Mouse (Mus musculus) brain, embryonic 14.5 days (tissue): ENCODE results near the gene Hoxd9. TPM values are rescaled to one million over a fixed set of nuclear protein-coding genes. Genes with fewer than 3 reads are reported as not detected.
A peak's percentile ranks its signal among the peaks of the same experiment; 100 is the strongest.

Experiments used
- DNase-seq: peaks from one replicate; pipeline ENCODE4 v3.0.0-alpha.2; 2011; ENCODE audit warnings: low read depth
- CTCF ChIP-seq: fragments of 200-500 bp; IDR thresholded peaks from 2 replicates; pipeline ENCODE4 v1.5.1; 2012; ENCODE audit warnings: inconsistent platforms, mild to moderate bottlenecking, moderate library complexity, borderline replicate concordance; ENCODE audit not compliant: insufficient read depth, insufficient read length; ENCODE audit errors: extremely low read depth
- POLR2A ChIP-seq: fragments of 200-500 bp; IDR thresholded peaks from 2 replicates; pipeline ENCODE4 v1.6.1; 2012; ENCODE audit warnings: mild to moderate bottlenecking, inconsistent platforms, borderline replicate concordance; ENCODE audit not compliant: poor library complexity, insufficient read depth, insufficient read length, severe bottlenecking; ENCODE audit errors: extremely low read depth
- polyA plus RNA-seq: library from polyadenylated mRNA; depleted of rRNA; stranded (reverse); fragments of >200 nt; gene quantifications from 2 replicates; pipeline ENCODE4 v1.2.3, GENCODE M21; 2012

The Hoxd9 gene
- polyA plus RNA-seq, 1 experiment, result 0.36 TPM

DNA sequence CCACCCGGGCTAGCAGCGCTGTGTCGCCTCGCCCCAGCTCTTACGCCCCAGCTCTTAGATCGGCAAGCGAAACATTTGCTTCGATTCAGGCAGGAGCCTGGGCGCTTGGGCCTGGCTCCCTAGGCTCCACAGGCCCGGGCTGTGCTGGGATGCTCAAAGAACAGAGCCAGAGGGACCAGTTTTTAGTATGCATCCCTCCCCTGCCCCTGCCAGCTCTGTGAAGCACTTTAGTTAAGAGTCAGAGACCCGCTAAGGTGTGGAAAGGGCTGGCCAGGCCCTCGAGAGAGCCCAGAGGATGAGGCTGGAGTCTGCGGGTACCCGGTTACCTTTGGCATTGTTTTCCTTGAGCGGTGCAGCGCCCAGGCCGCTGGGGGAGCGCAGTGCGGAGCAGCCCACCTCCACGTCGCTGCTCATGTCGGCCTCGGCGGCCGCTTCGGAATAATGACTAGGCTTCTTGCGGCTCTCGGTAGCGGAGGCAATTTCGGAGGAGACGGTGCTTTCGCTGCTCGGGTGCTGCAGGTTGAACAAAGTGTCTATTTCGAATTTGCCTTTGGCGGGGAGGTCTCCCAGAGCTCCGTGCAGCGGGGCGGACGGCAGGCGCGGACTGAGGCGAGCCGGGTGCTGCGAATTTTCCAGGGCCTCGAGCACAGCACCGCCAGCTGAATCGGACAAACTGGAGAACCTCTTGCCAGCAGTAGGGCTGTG, 38.7 kb upstream of the Hoxd9 start:
- DNase-seq, result peak; percentile 68
- TF ChIP-seq POLR2A, result no peak
- no peak for TF ChIP-seq CTCF

DNA sequence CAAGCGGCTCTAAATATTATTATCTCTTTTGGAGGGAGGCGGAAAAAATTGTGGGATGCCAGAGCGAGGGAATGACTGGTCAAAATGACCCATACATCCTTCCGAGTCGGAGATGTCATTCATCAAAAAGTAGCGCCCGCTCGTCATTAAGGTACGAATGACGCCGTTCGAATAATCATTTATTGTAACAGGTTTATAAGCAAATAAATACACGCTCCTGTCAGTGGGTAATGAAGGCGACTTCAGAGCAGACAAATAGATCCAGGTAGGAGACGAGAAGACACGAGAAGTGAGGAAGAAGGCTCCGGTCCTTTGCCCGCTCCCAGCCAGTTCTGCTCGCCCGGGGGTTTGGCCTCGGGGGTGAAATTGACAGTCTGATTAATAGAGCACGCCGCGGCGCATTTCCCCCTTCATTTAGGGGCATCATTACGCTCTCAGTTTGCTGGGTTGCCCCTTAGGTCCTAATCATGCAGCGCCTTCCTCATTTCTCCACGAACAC, 38.0 kb upstream of the Hoxd9 start, which contains the start of gene Evx2:
TSS of gene Evx2 (minus strand) at position 51 of the 499 bp plus-strand sequence.
- DNase-seq, result peak; percentile 47
- no peak for TF ChIP-seq POLR2A

- DNase-seq, result peak; percentile 25
- TF ChIP-seq POLR2A (no peak), CTCF (no peak)
These were observed 36.8 kb upstream of the Hoxd9 start for GRCm38 (mm10) chr2:74660421-74661375.

DNA sequence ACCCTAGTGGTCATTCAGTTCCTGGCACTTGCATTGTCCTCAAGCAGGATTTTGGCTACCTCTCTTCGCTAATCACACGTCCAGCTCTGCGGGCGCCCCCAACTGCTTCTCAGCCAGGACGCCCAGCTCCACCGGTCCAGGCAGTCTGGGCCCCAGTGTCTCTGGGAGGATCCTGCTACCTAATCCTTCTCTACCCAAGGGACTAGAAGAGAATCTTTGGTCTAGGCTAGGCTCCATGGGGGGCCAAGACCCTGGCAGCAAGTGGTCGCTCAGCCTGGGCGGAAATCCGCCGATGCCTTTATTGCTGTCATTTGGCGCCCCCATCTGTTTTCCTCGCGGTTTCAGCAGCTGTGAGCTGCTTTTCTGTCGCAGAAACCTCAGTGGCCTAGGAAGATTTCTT, 35.8 kb upstream of the Hoxd9 start:
- DNase-seq, result peak; percentile 89
- peak; percentile 78 for TF ChIP-seq CTCF
- no peak for TF ChIP-seq POLR2A

- no peak for TF ChIP-seq POLR2A
- TF ChIP-seq CTCF, result peak; percentile 92
- DNase-seq, result peak; percentile 86
These were observed 34.1 kb upstream of the Hoxd9 start for GRCm38 (mm10) chr2:74663291-74663925.

- no peak for DNase-seq
- TF ChIP-seq POLR2A, result no peak
- no peak for TF ChIP-seq CTCF
These were observed 31.1 kb upstream of the Hoxd9 start for GRCm38 (mm10) chr2:74666411-74666810.

- no peak for DNase-seq
- TF ChIP-seq POLR2A (no peak), CTCF (no peak)
These were observed 30.2 kb upstream of the Hoxd9 start for GRCm38 (mm10) chr2:74667191-74667841.

DNA sequence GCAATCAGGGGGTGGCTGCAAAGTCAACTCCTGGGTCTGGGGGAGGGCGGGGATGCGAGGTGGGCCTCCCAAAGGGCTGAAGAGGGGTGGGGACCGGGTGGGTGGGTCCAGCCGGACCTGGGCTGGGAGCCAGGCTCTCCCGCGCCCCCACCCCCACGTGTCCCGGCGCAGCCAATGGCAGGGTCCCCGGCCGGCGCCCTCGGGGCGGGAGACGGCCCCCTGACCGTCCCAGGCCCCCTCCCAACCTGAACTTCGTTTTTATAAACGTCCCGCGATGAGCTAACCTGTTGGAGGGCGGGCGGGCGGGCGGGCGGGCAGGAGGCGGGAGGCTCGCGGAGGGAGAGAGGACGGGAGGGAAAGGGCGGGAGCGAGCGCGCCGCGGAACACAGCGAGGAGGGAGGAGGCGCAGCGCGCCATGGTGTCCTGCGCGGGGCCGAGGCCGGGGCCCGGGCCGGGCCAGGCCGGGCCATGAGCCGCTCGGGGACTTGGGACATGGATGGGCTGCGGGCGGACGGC, 29.6 kb upstream of the Hoxd9 start, which contains the start of gene Hoxd13:
TSS of gene Hoxd13 (plus strand) at position 469 of the 516 bp plus-strand sequence.
- TF ChIP-seq CTCF (no peak), POLR2A (no peak)
- DNase-seq, result no peak

DNA sequence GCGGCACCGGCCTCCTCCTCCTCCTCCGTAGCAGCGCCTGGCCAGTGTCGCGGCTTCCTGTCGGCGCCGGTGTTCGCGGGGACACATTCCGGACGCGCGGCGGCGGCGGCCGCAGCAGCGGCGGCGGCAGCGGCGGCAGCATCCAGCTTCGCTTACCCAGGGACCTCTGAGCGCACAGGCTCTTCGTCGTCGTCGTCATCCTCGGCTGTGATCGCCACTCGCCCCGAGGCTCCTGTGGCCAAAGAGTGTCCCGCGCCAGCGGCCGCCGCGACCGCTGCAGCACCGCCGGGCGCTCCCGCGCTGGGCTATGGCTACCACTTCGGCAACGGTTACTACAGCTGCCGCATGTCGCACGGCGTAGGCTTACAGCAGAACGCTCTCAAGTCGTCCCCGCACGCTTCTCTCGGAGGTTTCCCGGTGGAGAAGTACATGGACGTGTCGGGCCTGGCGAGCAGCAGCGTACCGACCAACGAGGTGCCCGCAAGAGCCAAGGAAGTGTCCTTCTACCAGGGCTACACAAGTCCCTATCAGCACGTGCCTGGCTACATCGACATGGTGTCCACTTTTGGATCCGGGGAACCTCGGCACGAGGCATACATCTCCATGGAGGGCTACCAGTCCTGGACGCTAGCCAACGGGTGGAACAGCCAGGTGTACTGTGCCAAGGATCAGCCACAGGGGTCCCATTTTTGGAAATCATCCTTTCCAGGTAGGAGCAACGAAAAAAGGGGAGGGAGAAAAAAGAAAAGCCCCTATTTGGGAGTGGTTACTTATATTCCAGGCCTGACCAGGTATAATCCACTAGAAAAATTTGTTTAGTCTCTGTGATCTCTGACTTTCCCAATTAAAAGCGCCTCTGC, 28.9 kb upstream of the Hoxd9 start:
- DNase-seq, result peak; percentile 71
- TF ChIP-seq POLR2A, result no peak
- no peak for TF ChIP-seq CTCF

- DNase-seq, result no peak
- TF ChIP-seq POLR2A (no peak), CTCF (no peak)
These were observed 28.3 kb upstream of the Hoxd9 start for GRCm38 (mm10) chr2:74669230-74669578.
